Mouse (Mus musculus): ENCODE data around the gene Iars. TPM values are rescaled to one million over a fixed set of nuclear protein-coding genes. Genes with fewer than 3 reads are reported as not detected.

Gene Iars
- polyA plus RNA-seq, 1 experiment from 2014 or later = 109 TPM

GRCm38 (mm10) chr13:49708311-49708710 is 26.4 kb downstream of the Iars start:
- no peaks in the 10 kb centered on the region for H3K9me3 ChIP-seq (ENCODE audit: control insufficient read depth, low read length)
- 87% methylated on average over 8 of the region's 8 CpGs for WGBS
- no peak overlapping the region for H3K4me3 ChIP-seq (ENCODE audit: low read depth, low read length)
- DNase-seq (ENCODE audit: low spot score, missing footprints) (no peak), ATAC-seq (ENCODE audit: low FRiP score) (no peak)
- H3K9ac ChIP-seq (ENCODE audit: low read length) = no peak overlapping the region
- H3K27ac ChIP-seq (ENCODE audit: low read depth, low read length) = no peak overlapping the region
- peaks cover 33% of the 10 kb centered on the region for H3K36me3 ChIP-seq (ENCODE audit: control insufficient read depth, insufficient read depth, low read length)
- H3K27me3 ChIP-seq (ENCODE audit: control insufficient read depth, insufficient read depth, low read length) = no peaks in the 10 kb centered on the region
- no peak overlapping the region for H3K4me2 ChIP-seq
- H3K4me1 ChIP-seq (ENCODE audit: control insufficient read depth, insufficient read depth, low read length) = no peaks in the 10 kb centered on the region

DNA sequence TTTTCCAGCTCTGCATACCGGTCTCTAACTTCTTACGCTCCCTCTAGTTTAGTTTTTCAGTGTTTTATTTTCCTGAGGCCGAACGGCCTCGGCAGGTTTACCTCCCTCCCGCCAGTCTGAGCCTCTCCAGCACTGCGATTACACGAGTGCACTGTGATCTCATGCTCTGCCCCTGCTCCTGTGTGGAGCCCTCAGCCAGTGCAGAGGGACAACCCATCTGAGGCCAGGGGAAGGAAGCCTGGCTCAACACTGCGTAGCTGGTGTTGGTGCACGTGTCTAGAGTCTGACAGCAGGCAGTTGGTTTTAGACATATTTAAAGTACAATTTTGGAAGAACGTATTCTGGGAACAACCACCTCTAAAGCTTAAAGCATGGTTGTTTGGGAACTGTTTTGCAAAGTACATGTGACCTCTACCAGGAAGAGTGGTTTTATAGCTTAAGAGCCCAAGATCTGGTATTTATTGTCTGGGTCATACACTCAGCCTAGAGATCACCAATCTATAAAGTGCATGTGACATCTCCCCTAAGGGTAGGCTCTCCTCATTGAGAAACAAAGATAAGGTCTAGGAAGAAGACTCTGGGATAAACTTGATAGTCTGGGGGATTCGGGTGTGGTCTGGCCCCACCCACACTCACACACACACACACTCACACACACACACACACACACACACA is 30.3 kb downstream of the Iars start:
- 93% methylated on average over 12 of the region's 12 CpGs for WGBS
- Histone ChIP-seq H3K4me1 (ENCODE audit: control insufficient read depth, insufficient read depth, low read length) (no peaks in the 10 kb centered on the region), H3K27me3 (ENCODE audit: control insufficient read depth, insufficient read depth, low read length) (no peaks in the 10 kb centered on the region), H3K9ac (ENCODE audit: low read length) (no peak overlapping the region), H3K4me3 (ENCODE audit: low read depth, low read length) (no peak overlapping the region), H3K4me2 (no peak overlapping the region), H3K9me3 (ENCODE audit: control insufficient read depth, low read length) (no peaks in the 10 kb centered on the region), H3K27ac (ENCODE audit: low read depth, low read length) (no peak overlapping the region), H3K36me3 (ENCODE audit: control insufficient read depth, insufficient read depth, low read length) (peaks cover 27% of the 10 kb centered on the region)
- ATAC-seq (ENCODE audit: low FRiP score) = no peak
- DNase-seq (ENCODE audit: low spot score, missing footprints) = no peak

- no peak overlapping the region for H3K9ac ChIP-seq (ENCODE audit: low read length)
- H3K36me3 ChIP-seq (ENCODE audit: control insufficient read depth, insufficient read depth, low read length) = peaks cover 27% of the 10 kb centered on the region
- H3K4me2 ChIP-seq = no peak overlapping the region
- ATAC-seq (ENCODE audit: low FRiP score) (no peak), DNase-seq (ENCODE audit: low spot score, missing footprints) (no peak)
- 85% methylated on average over 3 of the region's 3 CpGs for WGBS
- no peak overlapping the region for H3K4me3 ChIP-seq (ENCODE audit: low read depth, low read length)
- H3K27me3 ChIP-seq (ENCODE audit: control insufficient read depth, insufficient read depth, low read length) = no peaks in the 10 kb centered on the region
- H3K27ac ChIP-seq (ENCODE audit: low read depth, low read length) = no peak overlapping the region
- H3K9me3 ChIP-seq (ENCODE audit: control insufficient read depth, low read length) = no peaks in the 10 kb centered on the region
- no peaks in the 10 kb centered on the region for H3K4me1 ChIP-seq (ENCODE audit: control insufficient read depth, insufficient read depth, low read length)
Observed at GRCm38 (mm10) chr13:49719310-49719709, 37.4 kb downstream of the Iars start.

GRCm38 (mm10) chr13:49736430-49736829 is 54.5 kb downstream of the Iars start:
- H3K4me3 ChIP-seq (ENCODE audit: low read depth, low read length) = no peak overlapping the region
- peaks cover 17% of the 10 kb centered on the region; the same call in 1 of the 2 replicates for H3K36me3 ChIP-seq (ENCODE audit: control insufficient read depth, insufficient read depth, low read length)
- no peaks in the 10 kb centered on the region for H3K9me3 ChIP-seq (ENCODE audit: control insufficient read depth, low read length)
- DNase-seq (ENCODE audit: low spot score, missing footprints) (no peak), ATAC-seq (ENCODE audit: low FRiP score) (no peak)
- no peak overlapping the region for H3K4me2 ChIP-seq
- no peak overlapping the region for H3K9ac ChIP-seq (ENCODE audit: low read length)
- WGBS = 86% methylated on average over 2 of the region's 2 CpGs
- no peaks in the 10 kb centered on the region for H3K4me1 ChIP-seq (ENCODE audit: control insufficient read depth, insufficient read depth, low read length)
- no peaks in the 10 kb centered on the region for H3K27me3 ChIP-seq (ENCODE audit: control insufficient read depth, insufficient read depth, low read length)
- H3K27ac ChIP-seq (ENCODE audit: low read depth, low read length) = no peak overlapping the region

- Histone ChIP-seq H3K36me3 (ENCODE audit: control insufficient read depth, insufficient read depth, low read length) (peaks cover 13% of the 10 kb centered on the region; the same call in 1 of the 2 replicates), H3K9me3 (ENCODE audit: control insufficient read depth, low read length) (no peaks in the 10 kb centered on the region), H3K4me1 (ENCODE audit: control insufficient read depth, insufficient read depth, low read length) (no peaks in the 10 kb centered on the region), H3K27ac (ENCODE audit: low read depth, low read length) (no peak overlapping the region), H3K4me3 (ENCODE audit: low read depth, low read length) (no peak overlapping the region), H3K27me3 (ENCODE audit: control insufficient read depth, insufficient read depth, low read length) (no peaks in the 10 kb centered on the region), H3K9ac (ENCODE audit: low read length) (no peak overlapping the region), H3K4me2 (no peak overlapping the region)
- 85% methylated on average over 2 of the region's 2 CpGs for WGBS
- ATAC-seq (ENCODE audit: low FRiP score) (no peak), DNase-seq (ENCODE audit: low spot score, missing footprints) (no peak)
Observed at GRCm38 (mm10) chr13:49738011-49738410, 56.1 kb downstream of the Iars start.

GRCm38 (mm10) chr13:49741285-49742040 is 59.6 kb downstream of the Iars start:
- Histone ChIP-seq H3K4me3 (ENCODE audit: low read depth, low read length) (no peak overlapping the region), H3K9ac (ENCODE audit: low read length) (no peak overlapping the region), H3K4me1 (ENCODE audit: control insufficient read depth, insufficient read depth, low read length) (no peaks in the 10 kb centered on the region), H3K9me3 (ENCODE audit: control insufficient read depth, low read length) (no peaks in the 10 kb centered on the region), H3K36me3 (ENCODE audit: control insufficient read depth, insufficient read depth, low read length) (no peaks in the 10 kb centered on the region), H3K27ac (ENCODE audit: low read depth, low read length) (no peak overlapping the region), H3K4me2 (no peak overlapping the region), H3K27me3 (ENCODE audit: control insufficient read depth, insufficient read depth, low read length) (no peaks in the 10 kb centered on the region)
- ATAC-seq (ENCODE audit: low FRiP score) = no peak
- WGBS = 89% methylated on average over 16 of the region's 16 CpGs
- DNase-seq (ENCODE audit: low spot score, missing footprints) = no peak

DNA sequence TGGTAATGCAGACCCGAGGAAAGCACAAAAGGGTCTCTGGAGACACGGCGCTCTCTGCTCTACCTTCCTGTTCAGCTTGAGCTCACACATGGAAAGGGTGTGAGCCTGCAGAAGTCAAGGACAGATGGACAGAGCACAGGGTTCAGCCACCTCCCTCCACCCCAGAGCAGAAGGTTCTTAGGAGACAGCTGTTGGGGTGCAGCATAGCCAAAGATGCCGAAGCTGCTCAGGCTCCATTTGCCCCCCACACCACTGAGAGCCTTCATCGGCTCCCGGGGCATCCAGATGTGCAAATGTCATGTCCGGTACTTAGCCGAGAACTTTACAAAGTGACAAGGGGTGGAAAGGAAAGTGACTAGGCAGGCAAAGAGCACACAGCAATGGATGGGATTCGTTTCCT is 74.7 kb downstream of the Iars start:
- H3K4me2 ChIP-seq = no peak overlapping the region
- H3K36me3 ChIP-seq (ENCODE audit: control insufficient read depth, insufficient read depth, low read length) = no peaks in the 10 kb centered on the region
- DNase-seq (ENCODE audit: low spot score, missing footprints) = no peak
- H3K27me3 ChIP-seq (ENCODE audit: control insufficient read depth, insufficient read depth, low read length) = no peaks in the 10 kb centered on the region
- no peaks in the 10 kb centered on the region for H3K4me1 ChIP-seq (ENCODE audit: control insufficient read depth, insufficient read depth, low read length)
- no peaks in the 10 kb centered on the region for H3K9me3 ChIP-seq (ENCODE audit: control insufficient read depth, low read length)
- WGBS = 90% methylated on average over 9 of the region's 9 CpGs
- H3K9ac ChIP-seq (ENCODE audit: low read length) = no peak overlapping the region
- no peak for ATAC-seq (ENCODE audit: low FRiP score)
- H3K4me3 ChIP-seq (ENCODE audit: low read depth, low read length) = no peak overlapping the region
- H3K27ac ChIP-seq (ENCODE audit: low read depth, low read length) = no peak overlapping the region

DNA sequence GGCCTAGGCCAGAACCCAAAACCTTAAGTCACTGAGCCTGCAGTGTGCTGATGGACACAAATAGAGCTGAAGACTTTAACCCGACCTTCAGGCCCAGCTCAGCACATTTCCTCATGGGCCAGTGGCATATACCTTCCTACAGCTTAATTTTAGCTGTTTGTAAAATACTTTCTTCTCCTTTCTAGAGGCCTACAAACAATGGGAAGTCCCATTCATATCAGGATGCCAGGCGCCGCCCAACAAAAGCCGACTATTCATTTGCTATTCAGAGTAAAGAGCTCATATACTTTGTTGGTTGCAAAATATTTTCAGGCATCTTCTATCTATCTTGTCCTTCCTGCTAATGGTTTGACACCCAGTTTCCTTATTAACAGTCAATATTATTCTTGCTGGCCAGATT is 76.1 kb downstream of the Iars start:
- ATAC-seq (ENCODE audit: low FRiP score) (no peak), DNase-seq (ENCODE audit: low spot score, missing footprints) (no peak)
- no peak overlapping the region for H3K9ac ChIP-seq (ENCODE audit: low read length)
- H3K36me3 ChIP-seq (ENCODE audit: control insufficient read depth, insufficient read depth, low read length) = no peaks in the 10 kb centered on the region
- no peak overlapping the region for H3K4me3 ChIP-seq (ENCODE audit: low read depth, low read length)
- no peaks in the 10 kb centered on the region for H3K27me3 ChIP-seq (ENCODE audit: control insufficient read depth, insufficient read depth, low read length)
- no peak overlapping the region for H3K27ac ChIP-seq (ENCODE audit: low read depth, low read length)
- H3K4me2 ChIP-seq = no peak overlapping the region
- WGBS = 87% methylated on average over 4 of the region's 4 CpGs
- no peaks in the 10 kb centered on the region for H3K9me3 ChIP-seq (ENCODE audit: control insufficient read depth, low read length)
- H3K4me1 ChIP-seq (ENCODE audit: control insufficient read depth, insufficient read depth, low read length) = no peaks in the 10 kb centered on the region

DNA sequence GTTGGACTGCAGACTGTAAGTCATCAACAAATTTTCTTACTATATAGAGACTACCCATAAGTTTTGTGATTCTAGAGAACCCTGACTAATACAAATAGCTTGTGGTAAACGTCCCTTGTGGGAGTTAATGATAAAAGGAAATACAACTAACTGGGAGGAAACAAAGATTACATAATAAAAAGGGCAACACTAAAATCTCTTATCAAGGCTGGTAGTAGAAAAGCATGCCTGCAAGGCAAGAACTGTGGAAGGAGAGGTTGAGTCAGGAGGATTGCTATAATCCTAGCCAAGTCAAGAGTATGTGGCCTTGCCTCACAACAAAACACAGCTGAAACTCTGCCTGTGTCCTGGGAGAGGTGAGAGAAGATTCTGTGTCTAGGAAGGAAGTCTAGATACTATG is 78.8 kb downstream of the Iars start:
- no peak overlapping the region for H3K27ac ChIP-seq (ENCODE audit: low read depth, low read length)
- 74% methylated on average over 1 of the region's 1 CpGs for WGBS
- ATAC-seq (ENCODE audit: low FRiP score) = no peak
- no peaks in the 10 kb centered on the region for H3K4me1 ChIP-seq (ENCODE audit: control insufficient read depth, insufficient read depth, low read length)
- no peak overlapping the region for H3K4me3 ChIP-seq (ENCODE audit: low read depth, low read length)
- H3K36me3 ChIP-seq (ENCODE audit: control insufficient read depth, insufficient read depth, low read length) = no peaks in the 10 kb centered on the region
- H3K9me3 ChIP-seq (ENCODE audit: control insufficient read depth, low read length) = no peaks in the 10 kb centered on the region
- no peak overlapping the region for H3K4me2 ChIP-seq
- no peaks in the 10 kb centered on the region for H3K27me3 ChIP-seq (ENCODE audit: control insufficient read depth, insufficient read depth, low read length)
- no peak for DNase-seq (ENCODE audit: low spot score, missing footprints)
- no peak overlapping the region for H3K9ac ChIP-seq (ENCODE audit: low read length)
